Mouse (Mus musculus): ENCODE measurements around the gene Rab1b.
A peak's percentile ranks its signal among the peaks of the same experiment; 100 is the strongest.

Gene Rab1b

DNA sequence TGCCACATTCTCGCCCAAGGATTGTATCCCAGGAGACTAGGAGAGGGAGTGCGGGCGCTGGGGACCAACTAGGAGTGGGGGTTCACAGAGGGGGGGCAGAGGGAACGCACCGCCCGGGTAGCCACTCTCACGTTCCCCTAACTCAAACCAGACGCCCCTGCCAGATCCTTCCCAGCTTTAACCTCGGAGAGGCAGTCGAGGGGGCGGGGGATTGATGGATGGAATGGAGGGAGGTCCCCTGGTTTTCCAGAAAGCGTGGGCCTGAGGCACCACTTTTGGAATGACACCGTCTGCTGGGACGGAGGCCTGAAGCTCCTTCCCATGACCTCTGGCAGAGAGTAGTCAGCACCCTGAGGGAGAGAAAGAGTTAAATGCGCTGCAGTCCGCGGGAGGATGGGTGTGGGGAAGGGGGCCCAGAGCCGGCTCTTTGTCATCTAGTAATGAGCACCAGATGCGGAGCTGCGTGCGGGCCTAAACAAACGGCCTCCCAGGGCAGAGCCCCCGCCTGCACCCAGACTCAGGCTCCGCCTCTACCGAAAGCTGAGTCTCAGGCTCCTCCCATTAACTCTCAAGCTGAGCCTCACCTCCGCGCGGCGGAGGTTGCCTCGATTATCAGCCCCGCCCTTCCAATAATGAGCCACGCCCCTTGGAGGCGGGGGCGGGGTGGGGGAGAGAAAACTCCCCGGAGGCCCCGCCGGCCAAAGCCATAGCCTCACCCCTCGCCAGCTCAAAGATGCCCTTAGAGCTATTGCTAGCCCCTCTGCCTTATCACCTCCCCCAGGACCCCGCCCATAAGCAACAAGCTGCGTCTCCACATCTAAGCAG lies 35.1 kb downstream of the Rab1b start:
- DNase-seq (ENCODE audit: low read depth), result peak; percentile 100

DNA sequence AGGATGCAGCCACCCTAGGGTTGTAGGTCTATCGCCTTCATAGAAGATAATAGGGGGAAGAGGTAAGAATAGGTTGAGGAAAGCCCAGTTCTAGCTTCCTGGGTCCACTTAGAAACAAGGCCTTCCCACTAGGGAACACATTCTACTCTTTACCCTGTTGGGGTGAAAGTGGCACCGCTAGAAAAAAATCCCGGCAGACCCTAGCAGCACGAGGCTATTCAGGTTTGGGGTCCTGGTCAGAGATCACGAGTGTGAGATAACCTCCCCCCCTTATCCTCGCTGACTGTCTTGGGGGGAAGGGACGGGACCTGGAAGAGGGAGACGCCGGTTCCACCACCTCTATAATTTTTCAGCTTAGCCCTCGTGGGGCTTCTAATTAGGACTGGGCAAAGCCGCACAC lies 35.8 kb downstream of the Rab1b start:
- no peak for DNase-seq (ENCODE audit: low read depth)

DNA sequence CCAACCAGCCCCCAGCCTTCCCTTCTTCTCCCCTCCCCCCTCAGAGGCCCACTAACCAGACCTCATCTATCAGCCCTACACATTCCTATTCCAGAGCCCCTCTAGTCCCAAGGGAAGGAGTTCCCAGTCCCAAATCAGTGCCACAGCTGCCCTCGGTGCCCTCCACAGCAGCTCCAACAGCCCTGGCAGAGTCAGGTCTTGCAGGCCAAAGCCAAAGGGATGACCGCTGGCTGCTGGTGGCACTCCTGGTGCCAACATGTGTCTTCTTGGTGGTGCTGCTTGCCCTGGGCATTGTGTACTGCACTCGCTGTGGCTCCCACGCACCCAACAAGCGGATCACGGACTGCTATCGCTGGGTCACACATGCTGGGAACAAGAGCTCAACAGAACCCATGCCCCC lies 36.9 kb downstream of the Rab1b start:
- no peak for DNase-seq (ENCODE audit: low read depth)

GRCm38 (mm10) chr19:5069486-5069885 lies 37.4 kb downstream of the Rab1b start:
- no peak for DNase-seq (ENCODE audit: low read depth)

DNA sequence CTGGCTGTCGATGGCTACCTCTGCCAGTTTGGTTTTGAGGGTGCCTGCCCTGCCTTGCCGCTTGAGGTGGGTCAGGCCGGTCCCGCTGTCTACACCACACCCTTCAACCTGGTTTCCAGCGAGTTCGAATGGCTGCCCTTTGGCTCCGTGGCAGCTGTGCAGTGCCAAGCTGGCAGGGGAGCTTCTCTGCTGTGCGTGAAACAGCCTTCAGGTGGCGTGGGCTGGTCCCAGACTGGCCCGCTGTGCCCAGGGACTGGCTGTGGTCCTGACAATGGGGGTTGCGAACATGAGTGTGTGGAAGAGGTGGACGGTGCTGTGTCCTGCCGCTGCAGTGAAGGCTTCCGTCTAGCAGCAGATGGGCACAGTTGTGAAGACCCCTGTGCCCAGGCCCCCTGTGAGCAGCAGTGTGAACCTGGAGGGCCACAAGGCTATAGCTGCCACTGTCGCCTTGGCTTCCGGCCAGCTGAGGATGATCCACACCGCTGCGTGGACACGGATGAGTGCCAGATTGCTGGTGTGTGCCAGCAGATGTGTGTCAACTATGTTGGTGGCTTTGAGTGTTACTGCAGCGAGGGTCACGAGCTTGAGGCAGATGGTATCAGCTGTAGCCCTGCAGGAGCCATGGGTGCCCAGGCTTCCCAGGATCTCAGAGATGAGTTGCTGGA lies 38.2 kb downstream of the Rab1b start:
- peak; percentile 78 for DNase-seq (ENCODE audit: low read depth)

- peak; percentile 98 for DNase-seq (ENCODE audit: low read depth)
Observed at GRCm38 (mm10) chr19:5067867-5068569, 38.9 kb downstream of the Rab1b start, which contains the start of gene Cd248. Cd248 (plus strand) TSS chr19:5068078.

DNA sequence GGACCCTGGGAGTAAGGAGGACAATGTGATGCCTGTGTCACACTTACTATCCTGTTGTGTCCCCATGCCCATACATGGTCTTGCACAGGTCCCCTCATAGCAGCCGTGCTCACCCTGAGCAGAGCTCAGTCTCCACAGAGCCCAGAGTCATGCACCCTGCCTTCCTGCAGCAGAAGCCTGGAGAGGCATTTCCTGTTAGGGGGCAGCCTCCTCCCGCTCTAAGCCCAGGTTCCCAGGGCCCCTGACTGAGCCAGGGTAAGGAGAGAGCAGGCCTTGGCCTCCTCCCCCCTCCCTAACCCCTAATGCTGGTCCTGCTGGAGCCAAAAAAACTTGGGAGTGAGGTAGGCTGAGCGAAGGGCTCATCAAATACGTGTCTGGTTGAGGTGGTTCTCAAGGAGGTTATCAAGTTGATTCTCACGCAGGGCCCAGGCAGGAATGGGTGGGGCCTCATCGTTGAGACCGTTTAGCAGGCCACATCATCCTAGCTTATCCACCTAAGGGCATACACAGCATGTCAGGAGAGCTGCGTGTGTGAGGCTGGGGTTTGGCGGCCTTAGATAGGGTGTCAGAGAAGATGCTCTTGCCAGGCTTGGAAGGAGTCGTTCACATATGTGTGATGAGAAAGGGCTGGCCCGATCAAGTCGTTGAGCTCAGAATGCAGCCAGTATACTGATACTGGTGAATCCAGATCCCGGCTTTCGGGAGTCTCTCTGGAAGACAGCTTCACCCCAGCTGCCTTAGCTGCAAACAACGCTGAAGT lies 39.7 kb downstream of the Rab1b start:
- DNase-seq (ENCODE audit: low read depth), result no peak

GRCm38 (mm10) chr19:5065104-5065503 lies 41.8 kb downstream of the Rab1b start:
- DNase-seq (ENCODE audit: low read depth), result peak; percentile 83

DNA sequence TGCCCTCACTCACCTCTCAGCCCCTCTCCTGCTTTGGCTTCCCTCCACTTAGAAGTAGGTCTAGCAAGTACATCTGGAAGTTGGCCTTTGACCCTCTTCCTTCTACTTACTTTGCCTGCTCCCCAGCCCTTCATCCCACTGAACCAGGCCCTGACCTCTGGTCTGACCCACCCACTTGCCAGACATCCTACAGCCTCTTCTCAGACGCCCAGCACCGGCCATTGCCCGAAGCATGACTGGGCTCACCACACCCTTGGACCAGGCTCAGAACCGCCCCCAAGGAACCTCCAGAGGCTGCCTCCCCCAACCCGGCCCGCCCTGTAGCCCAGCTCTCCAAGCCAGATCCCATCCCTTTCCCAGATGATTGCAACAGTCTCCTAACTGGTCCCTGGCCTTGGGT lies 44.4 kb downstream of the Rab1b start:
- DNase-seq (ENCODE audit: low read depth), result peak; percentile 89

DNA sequence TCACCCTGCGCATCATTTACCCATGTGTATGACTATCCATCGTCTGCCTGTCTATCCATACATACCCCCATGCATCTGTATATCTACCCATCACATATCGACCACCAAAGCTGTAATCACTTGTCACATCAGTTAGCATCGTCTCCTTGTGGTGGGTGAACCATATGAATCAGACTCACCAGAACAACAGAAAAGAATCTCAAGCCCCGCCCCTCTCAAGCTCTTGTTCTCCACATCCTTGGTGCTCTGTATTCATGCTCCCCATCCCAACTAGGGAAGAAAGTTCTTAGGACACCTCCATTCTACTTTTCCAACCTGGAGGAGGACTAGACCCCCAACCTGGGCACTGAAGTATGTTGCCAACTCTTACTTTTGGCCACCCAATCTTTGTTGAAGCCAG lies 44.8 kb downstream of the Rab1b start:
- DNase-seq (ENCODE audit: low read depth), result peak; percentile 69

DNA sequence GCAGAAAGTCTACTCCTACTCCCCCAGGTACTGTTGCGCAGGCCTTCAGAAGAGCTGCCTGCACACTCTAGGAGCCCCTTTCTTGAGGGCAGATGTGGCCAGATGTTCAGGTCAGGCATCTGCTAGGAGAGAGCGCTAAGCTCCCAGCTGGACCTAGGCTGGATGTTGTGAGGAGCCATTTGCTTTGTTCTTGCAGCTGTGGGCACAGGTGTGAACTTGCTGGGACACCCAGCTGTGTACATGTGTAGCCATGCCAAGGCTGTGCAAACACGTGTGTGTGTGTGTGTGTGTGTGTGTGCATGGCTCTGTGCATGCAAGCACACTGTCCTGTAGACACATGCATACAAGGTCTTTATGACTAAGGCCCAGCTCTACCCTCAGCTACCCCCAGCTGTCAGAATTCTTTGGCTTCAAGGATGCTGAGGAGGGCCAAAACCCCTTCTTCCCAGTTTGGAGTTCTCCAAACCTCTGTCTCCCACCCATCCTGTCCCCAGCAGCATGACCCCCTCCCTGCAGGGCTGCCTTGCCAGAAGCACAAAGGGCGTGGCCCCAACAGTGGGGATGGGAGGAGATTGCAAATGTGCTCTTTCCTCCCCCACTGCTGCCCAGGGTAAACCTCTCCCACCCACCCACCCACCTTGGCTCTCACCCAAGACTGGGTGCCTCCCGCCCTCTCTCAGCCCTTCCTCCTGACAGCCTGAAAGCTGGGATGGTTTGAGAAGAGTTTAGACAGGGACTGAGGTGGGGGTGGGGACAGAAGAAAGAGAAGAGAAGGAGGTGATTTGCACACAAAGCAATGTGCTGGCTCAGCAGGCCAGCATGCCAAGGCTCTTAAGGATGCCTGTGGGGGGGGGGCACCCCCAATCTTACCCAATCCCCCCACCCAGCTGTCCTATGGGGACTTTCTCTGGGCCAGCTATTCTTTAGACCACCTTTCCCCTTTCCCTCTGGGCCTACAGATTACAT lies 46.2 kb downstream of the Rab1b start:
- peak; percentile 83 for DNase-seq (ENCODE audit: low read depth)

DNA sequence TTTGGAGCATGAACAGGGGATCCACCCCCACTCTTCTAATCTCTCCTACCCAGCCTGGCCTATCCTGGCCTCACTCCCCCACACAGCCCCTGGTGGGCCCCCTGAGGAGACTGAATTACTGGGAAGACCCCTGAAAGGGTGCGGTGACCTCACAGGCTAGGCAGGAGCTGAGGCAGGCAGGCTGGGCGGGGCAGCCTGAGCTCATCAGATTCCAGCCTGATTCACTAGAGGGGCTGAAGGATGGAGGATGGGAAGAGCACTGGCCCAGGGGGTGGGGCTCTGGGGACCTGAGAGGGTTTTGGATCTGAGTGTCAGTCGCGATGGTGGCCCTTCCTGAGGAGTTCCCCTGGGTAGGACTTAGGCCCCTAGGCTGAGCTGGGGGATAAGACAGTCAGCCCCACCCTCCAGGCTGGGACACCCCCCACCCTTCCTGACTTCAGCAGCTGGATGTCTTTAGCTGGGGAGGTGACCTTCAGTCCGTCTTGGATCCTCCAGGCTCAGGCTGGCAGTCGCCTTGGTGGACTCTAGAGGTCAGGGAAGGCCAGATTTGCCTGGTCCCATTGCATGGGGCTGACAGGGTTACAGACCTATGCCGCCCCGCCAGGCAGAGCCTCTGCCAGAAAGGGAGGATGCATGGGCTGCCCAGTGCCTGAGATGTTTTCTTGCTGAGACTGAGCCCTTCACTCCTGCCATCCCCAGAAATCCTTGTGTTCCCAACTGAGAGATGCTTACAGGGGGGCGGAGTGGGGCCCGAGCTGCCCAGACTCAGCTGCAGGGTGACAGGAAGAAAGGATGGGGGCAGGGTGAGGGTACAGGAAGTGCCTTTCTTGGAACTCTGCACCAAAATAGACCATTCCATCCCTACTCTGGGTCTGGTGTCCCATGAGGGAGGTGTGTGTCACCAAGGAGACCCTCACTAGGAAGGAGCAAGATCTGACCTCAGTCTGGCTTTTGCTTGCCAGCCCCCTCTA lies 47.8 kb downstream of the Rab1b start:
- DNase-seq (ENCODE audit: low read depth), result peak; percentile 76

GRCm38 (mm10) chr19:5057876-5058775 lies 48.7 kb downstream of the Rab1b start:
- DNase-seq (ENCODE audit: low read depth), result peak; percentile 76

DNA sequence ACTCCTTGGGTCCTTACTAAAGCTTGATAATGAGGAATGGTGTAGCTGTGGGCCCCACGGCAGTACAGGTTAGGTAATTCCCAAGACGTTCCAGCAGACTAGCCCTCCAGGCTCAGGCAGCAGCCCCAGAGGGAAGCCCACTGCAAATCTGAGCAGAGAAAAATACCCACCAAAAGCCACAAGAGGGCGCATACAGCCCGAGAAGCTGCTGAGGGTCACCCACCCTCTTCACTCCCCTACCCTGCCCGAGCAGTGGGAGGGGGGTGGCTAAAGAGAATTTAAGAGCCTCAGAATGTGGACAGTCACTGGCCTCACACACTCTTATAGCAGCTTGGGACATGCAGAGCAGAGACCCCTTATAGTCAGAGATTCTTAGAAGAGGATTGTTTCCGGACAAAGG lies 50.6 kb downstream of the Rab1b start:
- DNase-seq (ENCODE audit: low read depth), result peak; percentile 83

DNA sequence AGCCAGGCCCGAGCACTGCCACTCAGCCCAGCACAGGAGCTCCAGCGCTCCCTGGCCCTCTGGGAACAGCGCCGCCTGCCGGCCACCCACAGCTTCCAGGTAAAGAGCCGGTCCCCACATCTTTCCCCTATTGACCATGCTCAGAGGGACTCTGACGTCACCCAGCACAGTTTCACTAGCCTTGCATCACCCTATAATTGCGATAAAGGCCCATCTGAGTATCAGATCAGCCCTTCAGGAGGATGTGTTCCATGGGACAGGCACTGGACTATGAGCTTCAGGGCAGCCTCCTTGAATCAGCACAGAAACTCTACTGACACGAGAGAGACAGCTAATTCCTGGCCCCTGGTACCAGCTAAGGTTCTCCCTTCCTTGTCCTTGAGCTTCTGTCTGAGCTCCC lies 53.0 kb downstream of the Rab1b start:
- peak; percentile 91 for DNase-seq (ENCODE audit: low read depth)

DNA sequence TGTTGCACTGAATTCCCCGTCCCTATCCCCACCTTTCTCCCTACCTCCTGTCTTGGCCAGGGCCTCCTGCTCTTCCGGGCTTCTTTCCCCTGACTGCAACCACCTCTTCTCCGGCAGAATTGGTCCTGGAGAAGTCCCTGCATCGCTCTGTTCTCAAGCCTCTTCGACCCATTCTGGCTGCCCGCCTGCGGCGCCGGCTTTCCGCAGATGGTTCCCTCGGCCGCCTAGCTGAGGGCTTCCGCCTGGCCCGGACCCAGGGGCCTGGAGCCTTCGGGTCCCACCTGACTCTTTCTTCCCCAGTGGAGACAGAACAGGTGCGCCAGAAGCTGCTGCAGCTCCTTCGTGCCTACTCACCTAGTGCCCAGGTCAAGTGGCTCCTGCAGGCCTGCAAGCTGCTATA lies 54.0 kb downstream of the Rab1b start:
- DNase-seq (ENCODE audit: low read depth), result no peak

- no peak for DNase-seq (ENCODE audit: low read depth)
Observed at GRCm38 (mm10) chr19:5052166-5052822, 54.6 kb downstream of the Rab1b start.

DNA sequence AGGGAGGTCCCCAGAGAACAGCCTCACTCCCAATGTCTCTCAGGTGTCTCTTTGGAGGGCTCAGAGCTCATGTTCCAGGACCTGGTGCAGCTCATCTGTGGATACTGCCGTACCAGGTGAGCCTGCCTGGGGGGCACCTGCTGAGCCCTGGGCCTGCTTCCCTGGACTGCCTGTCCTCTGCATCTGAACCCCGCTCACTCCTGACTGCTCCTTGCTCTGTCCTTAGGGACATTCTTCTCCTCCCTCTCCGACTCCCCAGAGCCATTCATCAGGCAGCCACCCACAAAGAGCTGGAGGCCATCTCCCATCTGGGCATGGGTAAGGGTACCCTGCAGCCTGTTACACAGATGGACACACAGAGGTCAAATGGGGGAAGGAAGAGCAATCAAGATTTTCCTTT lies 55.4 kb downstream of the Rab1b start:
- DNase-seq (ENCODE audit: low read depth), result no peak

All from NIH3T3 (cell line).